Mouse (Mus musculus) hindbrain, postnatal 0 days (tissue): ENCODE results near the gene Fn1. TPM values are rescaled to one million over a fixed set of nuclear protein-coding genes. Genes with fewer than 3 reads are reported as not detected.

ENCODE experiments used
- ATAC-seq: fragments of 200-750 bp; cut with Nextera tagmentation; 2 replicates; pipeline ENCODE4 v1.8.0; 2017; ENCODE audit warnings: mild to moderate bottlenecking, moderate TSS enrichment, moderate library complexity
- DNase-seq: peaks from one replicate; pipeline ENCODE4 v3.0.0-alpha.2; 2015; ENCODE audit warnings: low spot score
- H3K27ac ChIP-seq: fragments of 300-500 bp; sonication (generic); 2 replicates; pipeline ENCODE4 v1.5.1; 2014; ENCODE audit warnings: mild to moderate bottlenecking
- H3K27me3 ChIP-seq: fragments of 300-500 bp; sonication (generic); 2 replicates; pipeline ENCODE4 v1.6.1; 2014; ENCODE audit warnings: low read length, mixed read lengths; ENCODE audit not compliant: insufficient read depth
- H3K36me3 ChIP-seq: fragments of 300-500 bp; sonication (generic); 2 replicates; pipeline ENCODE4 v1.6.1; 2014; ENCODE audit warnings: low read length, mixed read lengths; ENCODE audit not compliant: insufficient read depth
- H3K4me1 ChIP-seq: fragments of 300-500 bp; sonication (generic); 2 replicates; pipeline ENCODE4 v1.6.1; 2014; ENCODE audit warnings: antibody characterized with exemption, low read length, mixed read lengths; ENCODE audit not compliant: insufficient read depth
- H3K4me2 ChIP-seq: fragments of 300-500 bp; sonication (generic); 2 replicates; pipeline ENCODE4 v1.6.1; 2014; ENCODE audit warnings: low read depth, mild to moderate bottlenecking, low read length, moderate library complexity, mixed read lengths
- H3K4me3 ChIP-seq: fragments of 300-500 bp; sonication (generic); 2 replicates; pipeline ENCODE4 v1.5.1; 2014; ENCODE audit warnings: low read length
- H3K9ac ChIP-seq: fragments of 300-500 bp; sonication (generic); replicated peaks from 2 replicates; pipeline ENCODE4 v1.6.1; 2014; ENCODE audit warnings: mild to moderate bottlenecking, low read length, moderate library complexity, mixed read lengths
- H3K9me3 ChIP-seq: fragments of 300-500 bp; sonication (generic); 2 replicates; pipeline ENCODE4 v1.6.1; 2016; ENCODE audit warnings: low read length, mixed read lengths
- CTCF ChIP-seq: IDR thresholded peaks from 2 replicates; pipeline ENCODE4 v1.5.1; 2016; ENCODE audit warnings: antibody characterized with exemption, control low read depth, low read depth
- WGBS: fragments of 180-500 bp; shearing (Covaris S2); extraction: QIAGEN DNeasy Blood & Tissue Kit; methylation state at CpG from one replicate; pipeline ENCODE4 v1.1.7; 2014; 5-methylcytosine and 5-hydroxymethylcytosine counted together
- polyA plus RNA-seq: library from polyadenylated mRNA; unstranded; fragments of >200 nt; fragmentation: Nextera tagmentation; extraction: Ambion mirVana; gene quantifications from 2 replicates; pipeline ENCODE4 v1.2.1, GENCODE M21; 2015
- total RNA-seq: library from RNA; depleted of rRNA; stranded (reverse); fragments of >200 nt; gene quantifications from 2 replicates; pipeline ENCODE4 v1.2.3, GENCODE M21; 2014

The Fn1 gene
- total and polyA plus RNA-seq, 2 experiments from 2014 or later, result 26.6 to 64.1 TPM

DNA sequence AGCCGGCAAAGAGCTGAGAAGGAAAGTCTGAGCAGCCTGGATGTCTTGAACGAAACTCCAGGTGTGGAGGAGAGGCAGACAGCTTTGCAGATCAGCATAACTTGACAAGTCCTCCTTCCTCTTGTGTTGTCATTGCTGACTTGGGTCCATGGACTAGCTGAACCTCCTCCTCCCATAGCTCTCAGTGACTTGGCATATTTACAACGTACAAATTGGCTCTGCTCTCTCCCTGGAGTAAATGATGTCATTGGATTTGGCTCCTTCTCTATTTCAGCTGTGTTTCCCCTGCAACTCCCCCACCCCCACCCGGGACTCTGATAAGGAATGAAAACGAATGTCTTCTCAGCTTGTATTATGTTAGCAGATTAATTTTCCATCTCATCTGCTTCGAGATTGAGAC lies 30.7 kb upstream of the Fn1 start:
- no peak overlapping the region for H3K4me2 ChIP-seq
- no peaks in the 10 kb centered on the region for H3K4me1 ChIP-seq
- H3K27ac ChIP-seq, result no peak overlapping the region
- H3K4me3 ChIP-seq, result no peak overlapping the region
- no peaks in the 10 kb centered on the region for H3K9me3 ChIP-seq
- no peaks in the 10 kb centered on the region for H3K27me3 ChIP-seq
- WGBS, result 49% methylated on average over 6 of the region's 6 CpGs
- peak; percentile 47; the same call in 1 of the 2 replicates for ATAC-seq
- DNase-seq, result peak; percentile 48
- no peak overlapping the region for H3K9ac ChIP-seq
- H3K36me3 ChIP-seq, result no peaks in the 10 kb centered on the region
- no peak for TF ChIP-seq CTCF

DNA sequence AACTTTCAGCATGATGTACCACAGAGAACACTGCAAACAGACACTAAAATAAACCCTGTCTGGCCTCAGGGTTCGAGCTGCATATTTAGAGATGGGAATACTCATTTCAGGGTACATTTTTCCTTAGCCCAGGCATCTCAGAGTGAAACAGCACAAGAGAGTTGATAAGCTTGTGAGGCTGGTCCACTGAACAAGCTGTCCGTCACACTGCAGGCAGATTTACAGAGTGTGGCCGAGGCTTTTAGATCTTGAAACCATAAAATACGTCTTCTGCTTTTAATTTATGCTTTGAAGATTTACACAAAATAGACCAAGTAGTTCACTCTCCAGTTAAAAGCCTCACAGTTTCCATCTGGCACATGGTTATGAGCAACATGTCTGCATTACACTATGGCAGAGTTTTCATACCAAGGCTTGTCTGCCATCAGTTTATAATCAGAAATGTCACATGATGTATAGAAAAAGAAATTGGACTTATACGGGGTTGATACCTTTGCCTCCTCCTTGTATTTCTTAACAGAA lies 29.3 kb upstream of the Fn1 start:
- 62% methylated on average over 5 of the region's 5 CpGs for WGBS

DNA sequence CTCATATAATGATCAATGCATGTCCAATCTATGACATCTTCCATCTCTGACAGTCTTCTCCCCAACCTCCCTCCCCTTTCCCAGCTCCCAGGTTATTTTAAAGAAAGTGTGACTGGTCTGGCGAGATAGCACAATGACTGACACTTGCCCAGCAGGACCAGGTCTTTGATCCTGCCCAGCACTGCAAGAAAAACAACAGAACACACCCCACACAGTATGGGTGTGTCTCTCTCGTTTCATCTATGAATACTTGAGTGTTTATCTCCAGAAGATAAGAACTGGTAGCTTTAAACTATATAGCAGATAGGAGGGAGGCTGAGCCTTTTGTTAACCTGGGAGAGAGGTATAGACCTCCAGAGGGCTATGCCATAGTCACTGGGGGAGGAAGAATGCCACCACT lies 28.3 kb upstream of the Fn1 start:
- H3K27ac ChIP-seq, result no peak overlapping the region
- no peaks in the 10 kb centered on the region for H3K9me3 ChIP-seq
- no peaks in the 10 kb centered on the region for H3K36me3 ChIP-seq
- H3K27me3 ChIP-seq, result no peaks in the 10 kb centered on the region
- ATAC-seq, result no peak
- 35% methylated on average over 2 of the region's 2 CpGs for WGBS
- no peak overlapping the region for H3K9ac ChIP-seq
- no peak for DNase-seq
- no peaks in the 10 kb centered on the region for H3K4me1 ChIP-seq
- H3K4me3 ChIP-seq, result no peak overlapping the region
- H3K4me2 ChIP-seq, result no peak overlapping the region
- no peak for TF ChIP-seq CTCF

More for the DNA sequence above, 29.3 kb upstream of the Fn1 start:
- Histone ChIP-seq H3K4me3 (no peak overlapping the region), H3K27ac (no peak overlapping the region), H3K9me3 (no peaks in the 10 kb centered on the region), H3K9ac (no peak overlapping the region), H3K4me1 (no peaks in the 10 kb centered on the region), H3K36me3 (no peaks in the 10 kb centered on the region), H3K4me2 (no peak overlapping the region), H3K27me3 (no peaks in the 10 kb centered on the region)
- DNase-seq, result no peak
- TF ChIP-seq CTCF, result no peak
- ATAC-seq, result no peak

DNA sequence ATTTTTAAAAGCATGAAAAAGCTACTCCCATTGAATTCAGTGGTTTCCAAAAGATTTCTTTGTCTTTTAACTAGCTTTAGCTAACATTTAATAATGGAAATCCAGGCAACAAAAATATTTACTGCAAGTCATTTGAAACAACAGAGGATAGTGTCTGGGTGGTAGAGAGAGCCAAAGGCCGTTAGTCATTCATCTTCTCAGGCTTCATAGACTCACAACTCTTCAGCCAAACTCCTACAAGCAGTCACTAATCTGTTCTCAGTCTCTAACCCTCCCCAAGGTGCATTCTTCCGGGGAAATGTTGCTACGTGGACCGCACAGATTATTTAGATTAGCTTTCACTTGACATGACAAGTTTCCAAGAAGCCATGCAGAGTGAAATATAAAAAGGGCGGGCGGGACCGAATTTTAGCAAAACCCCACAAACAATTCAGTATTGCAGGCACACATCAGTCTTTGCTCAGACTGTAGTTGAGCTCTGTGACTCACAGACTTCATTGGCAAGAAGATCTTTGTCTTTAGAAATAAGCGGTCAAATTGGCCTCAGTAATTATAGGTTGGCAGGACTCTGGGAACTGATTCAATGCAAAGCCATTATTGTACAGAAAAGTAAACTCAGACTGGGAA lies 27.2 kb upstream of the Fn1 start:
- Histone ChIP-seq H3K9me3 (no peaks in the 10 kb centered on the region), H3K36me3 (no peaks in the 10 kb centered on the region), H3K4me1 (no peaks in the 10 kb centered on the region), H3K4me2 (no peak overlapping the region), H3K27me3 (no peaks in the 10 kb centered on the region), H3K27ac (no peak overlapping the region), H3K9ac (no peak overlapping the region), H3K4me3 (no peak overlapping the region)
- ATAC-seq, result no peak
- WGBS, result 57% methylated on average over 8 of the region's 8 CpGs
- DNase-seq, result no peak
- no peak for TF ChIP-seq CTCF

DNA sequence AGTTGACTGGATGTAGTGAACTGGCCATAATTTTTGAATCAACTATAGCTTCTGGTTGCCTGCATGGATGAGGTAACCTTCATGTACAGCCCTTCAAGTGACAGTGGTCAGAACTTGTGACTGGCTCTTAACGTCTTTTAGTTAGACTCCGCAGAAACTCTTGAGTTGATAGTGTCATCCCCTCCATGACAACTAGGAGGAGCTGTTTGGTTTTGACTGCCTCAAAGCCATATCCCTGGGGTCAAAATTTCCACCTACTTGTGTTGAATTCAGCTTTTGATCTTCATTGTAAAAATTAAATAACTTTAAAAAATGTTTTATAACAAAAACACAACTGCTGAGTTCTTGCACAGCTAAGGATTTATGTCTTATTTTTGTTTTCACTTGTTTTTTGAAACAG lies 22.4 kb upstream of the Fn1 start:
- no peaks in the 10 kb centered on the region for H3K27me3 ChIP-seq
- H3K9me3 ChIP-seq, result no peaks in the 10 kb centered on the region
- H3K4me3 ChIP-seq, result no peak overlapping the region
- H3K4me2 ChIP-seq, result no peak overlapping the region
- no peaks in the 10 kb centered on the region for H3K36me3 ChIP-seq
- no peak for TF ChIP-seq CTCF
- H3K9ac ChIP-seq, result no peak overlapping the region
- DNase-seq, result no peak
- H3K27ac ChIP-seq, result no peak overlapping the region
- WGBS, result 82% methylated on average over 2 of the region's 2 CpGs
- no peaks in the 10 kb centered on the region for H3K4me1 ChIP-seq
- ATAC-seq, result no peak

DNA sequence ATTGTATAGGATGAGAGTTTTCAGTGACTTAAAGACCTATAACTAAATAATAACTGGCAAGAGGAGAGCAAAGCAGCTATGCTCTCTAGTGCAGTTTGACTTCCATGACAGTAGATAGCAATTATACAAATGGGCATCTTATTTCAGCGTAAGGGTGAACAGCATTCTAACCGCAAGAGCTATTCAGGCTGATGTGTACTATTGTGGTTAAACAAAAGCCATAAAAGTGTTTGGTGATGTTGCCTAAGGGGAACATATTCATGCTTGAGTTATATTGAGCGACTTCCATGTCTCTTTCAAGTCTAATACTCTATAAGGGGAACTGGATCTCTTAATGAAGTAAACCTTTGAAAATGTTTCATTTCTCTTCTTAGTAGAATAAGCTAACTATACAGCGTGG lies 21.3 kb upstream of the Fn1 start:
- no peak for ATAC-seq

DNA sequence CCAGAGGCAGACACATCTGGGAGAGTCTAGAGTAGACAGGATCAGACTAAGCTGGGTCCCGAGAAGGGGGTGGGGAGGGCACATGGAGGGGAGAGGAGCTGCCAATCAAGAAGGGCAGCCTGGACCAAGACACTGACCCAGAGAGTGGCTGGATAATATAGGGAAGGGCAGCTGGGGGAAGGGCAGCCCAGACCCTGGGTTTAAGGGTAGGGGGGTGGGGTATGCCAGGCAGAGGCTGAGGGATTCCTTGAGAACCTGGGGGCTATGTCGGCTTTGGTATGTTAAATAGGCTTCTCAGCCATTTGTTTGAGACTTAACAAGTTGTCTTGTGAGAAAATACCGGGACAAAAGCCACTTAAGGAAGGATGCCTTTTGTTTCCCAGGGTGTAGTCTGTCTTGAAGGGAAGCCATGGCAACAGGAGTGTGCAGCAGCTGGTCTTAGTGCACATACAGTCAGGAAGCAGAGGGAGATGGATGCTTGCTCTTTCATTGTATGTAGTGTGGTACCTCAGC lies 20.5 kb upstream of the Fn1 start:
- H3K4me1 ChIP-seq, result no peaks in the 10 kb centered on the region
- no peak overlapping the region for H3K27ac ChIP-seq
- ATAC-seq, result peak; percentile 68; the same call in 1 of the 2 replicates
- H3K9me3 ChIP-seq, result no peaks in the 10 kb centered on the region
- H3K9ac ChIP-seq, result no peak overlapping the region
- no peaks in the 10 kb centered on the region for H3K27me3 ChIP-seq
- no peak overlapping the region for H3K4me2 ChIP-seq
- no peaks in the 10 kb centered on the region for H3K36me3 ChIP-seq
- TF ChIP-seq CTCF, result no peak
- peak; percentile 16 for DNase-seq
- WGBS, result 0% methylated on average over 3 of the region's 3 CpGs
- H3K4me3 ChIP-seq, result no peak overlapping the region

More for the DNA sequence above, 21.3 kb upstream of the Fn1 start:
- no peaks in the 10 kb centered on the region for H3K36me3 ChIP-seq
- H3K9me3 ChIP-seq, result no peaks in the 10 kb centered on the region
- no peak overlapping the region for H3K4me3 ChIP-seq
- no peak overlapping the region for H3K4me2 ChIP-seq
- H3K27ac ChIP-seq, result no peak overlapping the region
- TF ChIP-seq CTCF, result no peak
- DNase-seq, result no peak
- H3K4me1 ChIP-seq, result no peaks in the 10 kb centered on the region
- WGBS, result 71% methylated on average over 4 of the region's 4 CpGs
- H3K9ac ChIP-seq, result no peak overlapping the region
- H3K27me3 ChIP-seq, result no peaks in the 10 kb centered on the region
